Mouse (Mus musculus) G1E (cell line): ENCODE measurements at regions not wholly inside any gene's neighbourhood (a gene's known extent, or its start where the extent isn't known, plus 50 kb on each side); places are given as distances from the start of the nearest gene placed in this dataset.

Experiments used
- CTCF ChIP-seq: IDR thresholded peaks from 2 replicates; pipeline ENCODE4 v1.5.1; 2012; ENCODE audit warnings: low read depth, low read length, inconsistent platforms, mixed read lengths
- GATA1 ChIP-seq: IDR thresholded peaks from 2 replicates; pipeline ENCODE4 v1.6.1; 2012; ENCODE audit warnings: borderline replicate concordance, low read length, inconsistent platforms, mixed read lengths

DNA sequence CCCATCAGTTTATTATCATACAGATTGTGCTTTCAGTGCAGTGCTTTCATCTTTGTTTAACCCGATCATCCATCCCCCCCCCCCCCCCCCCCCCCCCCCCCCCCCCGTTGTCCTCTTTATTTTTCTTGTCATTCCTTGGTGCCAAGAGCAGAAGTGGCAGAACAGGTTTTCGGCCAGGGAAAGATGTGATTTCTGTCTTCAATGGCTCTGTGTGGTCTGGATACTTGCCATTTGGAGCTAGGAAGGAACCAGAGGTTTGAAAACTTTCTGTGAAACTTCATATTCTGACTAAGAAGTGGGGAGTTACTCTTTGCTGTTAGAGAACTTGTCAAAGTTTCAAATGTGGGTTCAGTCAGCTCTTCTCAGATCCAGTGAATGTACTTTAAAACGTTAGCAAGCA lies 231.1 kb upstream of the Tet2 start:
- TF ChIP-seq CTCF: no peak
- no peak for TF ChIP-seq GATA1
